Mouse (Mus musculus): ENCODE measurements around the gene Spns3.

Spns3 gene

GRCm38 (mm10) chr11:72478228-72478627 is 72.1 kb downstream of the Spns3 start:
- no peak for DNase-seq

GRCm38 (mm10) chr11:72477653-72478052 is 72.7 kb downstream of the Spns3 start:
- no peak for DNase-seq

GRCm38 (mm10) chr11:72477182-72477581 is 73.1 kb downstream of the Spns3 start:
- no peak for DNase-seq

- no peak for DNase-seq
Observed at GRCm38 (mm10) chr11:72476074-72476625, 74.2 kb downstream of the Spns3 start.

- no peak for DNase-seq
Observed at GRCm38 (mm10) chr11:72475408-72475807, 74.9 kb downstream of the Spns3 start.

GRCm38 (mm10) chr11:72474926-72475325 is 75.4 kb downstream of the Spns3 start:
- no peak for DNase-seq

- no peak for DNase-seq
Observed at GRCm38 (mm10) chr11:72473540-72473939, 76.8 kb downstream of the Spns3 start.

- DNase-seq = no peak
Observed at GRCm38 (mm10) chr11:72471381-72471780, 78.9 kb downstream of the Spns3 start.

GRCm38 (mm10) chr11:72470004-72470403 is 80.3 kb downstream of the Spns3 start:
- DNase-seq = no peak

- DNase-seq = no peak
Observed at GRCm38 (mm10) chr11:72469217-72469616, 81.1 kb downstream of the Spns3 start.

- no peak for DNase-seq
Observed at GRCm38 (mm10) chr11:72468525-72468924, 81.8 kb downstream of the Spns3 start.

- DNase-seq = no peak
Observed at GRCm38 (mm10) chr11:72466694-72467507, 83.4 kb downstream of the Spns3 start.

- no peak for DNase-seq
Observed at GRCm38 (mm10) chr11:72465978-72466693, 84.2 kb downstream of the Spns3 start.

GRCm38 (mm10) chr11:72464821-72465220 is 85.5 kb downstream of the Spns3 start:
- DNase-seq = no peak

- DNase-seq = no peak
Observed at GRCm38 (mm10) chr11:72461500-72461981, 88.8 kb downstream of the Spns3 start.

- DNase-seq = no peak
Observed at GRCm38 (mm10) chr11:72458502-72458901, 91.8 kb downstream of the Spns3 start.

GRCm38 (mm10) chr11:72457995-72458496 is 92.3 kb downstream of the Spns3 start:
- no peak for DNase-seq

- DNase-seq = no peak
Observed at GRCm38 (mm10) chr11:72455694-72456093, 94.6 kb downstream of the Spns3 start.

- DNase-seq = no peak
Observed at GRCm38 (mm10) chr11:72453105-72453953, 97.0 kb downstream of the Spns3 start.

- DNase-seq = no peak
Observed at GRCm38 (mm10) chr11:72452140-72452665, 98.1 kb downstream of the Spns3 start.

- no peak for DNase-seq
Observed at GRCm38 (mm10) chr11:72447475-72447874, 102.8 kb downstream of the Spns3 start.
